Mouse (Mus musculus) heart, adult 2 months (tissue): ENCODE results near the gene Ncan. TPM values are rescaled to one million over a fixed set of nuclear protein-coding genes. Genes with fewer than 3 reads are reported as not detected.

Experiments used
- DNase-seq, 2 experiments: peaks; one replicate each; pipeline ENCODE4 v3.0.0; 2021
- H3K27ac ChIP-seq: fragments of 200-600 bp; 2 replicates; pipeline ENCODE4 v1.8.1; 2022
- H3K27me3 ChIP-seq: fragments of 200-500 bp; 2 replicates; pipeline ENCODE4 v1.6.1; 2012; ENCODE audit warnings: mild to moderate bottlenecking, low read length, inconsistent platforms, mixed read lengths; ENCODE audit not compliant: control insufficient read depth, insufficient read depth
- H3K36me3 ChIP-seq: fragments of 200-500 bp; 2 replicates; pipeline ENCODE4 v1.6.1; 2012; ENCODE audit warnings: low read length, inconsistent platforms; ENCODE audit not compliant: control insufficient read depth, insufficient read depth
- H3K4me1 ChIP-seq: fragments of 200-500 bp; 2 replicates; pipeline ENCODE4 v1.6.1; 2011; ENCODE audit warnings: low read length; ENCODE audit not compliant: control insufficient read depth, insufficient read depth
- H3K4me3 ChIP-seq: fragments of 200-600 bp; 2 replicates; pipeline ENCODE4 v1.8.1; 2022
- H3K79me2 ChIP-seq: fragments of 200-500 bp; replicated peaks from 2 replicates; pipeline ENCODE4 v1.6.1; 2012; ENCODE audit warnings: mild to moderate bottlenecking, inconsistent platforms, low read length, moderate library complexity, mixed read lengths; ENCODE audit not compliant: control insufficient read depth, insufficient read depth
- H3K9ac ChIP-seq: fragments of 200-500 bp; 2 replicates; pipeline ENCODE4 v1.6.1; 2012; ENCODE audit warnings: low read depth, mild to moderate bottlenecking, control low read depth, inconsistent platforms, low read length, mixed read lengths
- CTCF ChIP-seq: fragments of 200-600 bp; IDR thresholded peaks from 2 replicates; pipeline ENCODE4 v1.8.1; 2022; ENCODE audit warnings: antibody characterized with exemption, mild to moderate bottlenecking, moderate library complexity
- EP300 ChIP-seq: fragments of 200-500 bp; IDR thresholded peaks from 2 replicates; pipeline ENCODE4 v1.6.1; 2011; ENCODE audit warnings: low read depth, low read length, control low read depth; ENCODE audit not compliant: insufficient read depth
- POLR2A ChIP-seq: fragments of 200-500 bp; IDR thresholded peaks from 2 replicates; pipeline ENCODE4 v1.6.1; 2011; ENCODE audit warnings: mild to moderate bottlenecking, low read depth, low read length, control low read depth; ENCODE audit not compliant: insufficient read depth
- WGBS: fragments of 180-500 bp; shearing (Covaris S2); methylation state at CpG from one replicate; pipeline ENCODE4 v1.1.7; 2018; 5-methylcytosine and 5-hydroxymethylcytosine counted together
- intact Hi-C: fragments of 180-260 bp; cut with DNase I; formaldehyde crosslinking; loops from one replicate; pipeline ENCODE4 v1.15.1; 2025
- polyA plus RNA-seq: library from polyadenylated mRNA; depleted of rRNA; stranded (reverse); fragments of >200 nt; gene quantifications from 2 replicates; pipeline ENCODE4 v1.2.3, GENCODE M21; 2012
- total RNA-seq, 2 experiments: library from RNA; stranded (reverse); gene quantifications; 2 replicates each; pipeline ENCODE4 v1.2.3; 2021

Ncan gene
- total and polyA plus RNA-seq, 3 experiments = 0.02 to 0.08 TPM; not detected in 1

- 48% methylated on average over 2 of the region's 2 CpGs for WGBS
- Histone ChIP-seq H3K27me3 (peaks cover 1% of the 10 kb centered on the region; the same call in 1 of the 2 replicates), H3K36me3 (no peaks in the 10 kb centered on the region), H3K4me3 (no peak overlapping the region), H3K4me1 (no peaks in the 10 kb centered on the region), H3K79me2 (no peaks in the 10 kb centered on the region), H3K9ac (no peak overlapping the region), H3K27ac (no peak overlapping the region)
- TF ChIP-seq POLR2A (no peak), EP300 (no peak), CTCF (peak; percentile 79)
- intact Hi-C loops = loop anchor here (5.0 kb wide), 1 partner anchor 206 kb away; no protein-coding TSS in a partner anchor
- DNase-seq = no peak
Observed at GRCm38 (mm10) chr8:70122863-70123262, 2.2 kb upstream of the Ncan start.

- Histone ChIP-seq H3K27ac (no peak overlapping the region), H3K27me3 (peaks cover 1% of the 10 kb centered on the region; the same call in 1 of the 2 replicates)
- intact Hi-C loops = no loop called here
Observed at GRCm38 (mm10) chr8:70118726-70119700, 1.7 kb downstream of the Ncan start.

DNA sequence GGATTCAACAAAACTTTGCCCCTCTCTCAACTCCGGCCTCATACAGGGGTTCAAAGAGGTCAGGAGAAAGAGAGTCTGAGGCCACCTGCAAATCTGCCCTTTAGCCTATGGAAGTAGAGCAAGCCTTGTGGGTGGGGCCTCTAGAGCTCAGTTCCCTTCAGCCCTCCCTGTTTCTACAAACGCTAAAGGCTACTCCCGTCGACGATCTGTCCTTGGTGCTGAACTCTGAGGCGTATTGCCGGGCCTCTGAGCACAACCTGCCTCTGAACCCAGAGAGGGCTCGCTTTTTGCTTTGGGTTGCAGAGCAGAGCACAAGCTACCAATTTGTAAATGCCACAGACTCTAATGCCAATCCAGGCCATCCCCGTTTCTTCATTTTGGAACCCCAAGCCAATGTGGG, 3.1 kb downstream of the Ncan start:
- H3K79me2 ChIP-seq = no peaks in the 10 kb centered on the region
- no peak overlapping the region for H3K9ac ChIP-seq
- no peak for TF ChIP-seq CTCF
- TF ChIP-seq EP300 = no peak
- no peak for TF ChIP-seq POLR2A
- intact Hi-C loops = no loop called here
- no peak overlapping the region for H3K27ac ChIP-seq
- no peak for DNase-seq
- 9% methylated on average over 9 of the region's 9 CpGs for WGBS
- H3K4me3 ChIP-seq = no peak overlapping the region
- H3K27me3 ChIP-seq = peaks cover 4% of the 10 kb centered on the region; the same call in 1 of the 2 replicates
- no peaks in the 10 kb centered on the region for H3K36me3 ChIP-seq
- no peaks in the 10 kb centered on the region for H3K4me1 ChIP-seq

More at GRCm38 (mm10) chr8:70118726-70119700, 1.7 kb downstream of the Ncan start:
- no peaks in the 10 kb centered on the region for H3K36me3 ChIP-seq
- no peak for DNase-seq
- 22% methylated on average over 17 of the region's 17 CpGs for WGBS
- no peaks in the 10 kb centered on the region for H3K4me1 ChIP-seq
- no peak overlapping the region for H3K9ac ChIP-seq
- no peak overlapping the region for H3K4me3 ChIP-seq
- H3K79me2 ChIP-seq = no peaks in the 10 kb centered on the region
- TF ChIP-seq POLR2A (no peak), EP300 (no peak), CTCF (no peak)

DNA sequence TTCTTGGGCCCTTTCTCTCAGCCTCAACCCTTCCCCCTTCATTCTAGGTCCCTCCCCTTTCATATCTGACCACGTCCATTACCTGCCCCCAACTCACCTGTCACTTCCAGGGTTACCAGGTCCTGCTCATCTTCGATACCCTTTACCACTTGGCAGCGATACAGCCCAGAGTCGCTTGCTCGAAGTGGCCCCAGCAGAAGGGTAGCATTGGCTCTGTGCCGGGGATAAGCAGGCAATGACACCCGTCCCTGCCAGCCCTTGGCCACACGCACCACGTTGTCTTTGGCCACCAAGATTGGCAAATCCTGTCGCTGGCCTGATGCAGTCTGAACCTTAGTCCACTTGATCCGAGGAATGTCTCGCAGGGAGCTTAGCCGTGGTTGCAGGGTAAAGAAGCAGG, 5.8 kb downstream of the Ncan start:
- 57% methylated on average over 13 of the region's 13 CpGs for WGBS
- DNase-seq = no peak
- H3K4me1 ChIP-seq = no peaks in the 10 kb centered on the region
- H3K79me2 ChIP-seq = no peaks in the 10 kb centered on the region
- no peak for TF ChIP-seq EP300
- no peak for TF ChIP-seq CTCF
- TF ChIP-seq POLR2A = no peak
- H3K27ac ChIP-seq = no peak overlapping the region
- no peak overlapping the region for H3K4me3 ChIP-seq
- no peaks in the 10 kb centered on the region for H3K36me3 ChIP-seq
- peaks cover 11% of the 10 kb centered on the region; the same call in 1 of the 2 replicates for H3K27me3 ChIP-seq
- intact Hi-C loops = no loop called here
- no peak overlapping the region for H3K9ac ChIP-seq

DNA sequence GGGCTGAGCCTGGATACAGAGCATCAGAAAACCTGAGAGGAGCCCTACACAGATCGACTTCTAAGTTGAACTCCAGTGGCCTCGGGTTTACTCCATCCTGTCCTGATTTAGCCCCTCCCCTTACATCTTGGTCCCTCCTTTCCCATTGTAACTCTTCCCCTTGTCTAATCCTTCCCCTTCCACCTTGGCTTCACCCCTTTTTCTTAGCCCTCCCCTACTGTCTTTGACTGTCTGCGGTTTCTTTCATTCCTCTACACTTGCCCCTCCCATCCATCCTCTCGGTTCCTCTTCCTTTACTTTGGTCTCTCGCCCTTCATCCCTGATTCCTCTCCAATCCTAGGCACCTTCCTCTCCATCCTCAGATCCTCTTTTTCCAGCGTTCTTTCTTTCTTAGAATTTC, 6.2 kb downstream of the Ncan start:
- intact Hi-C loops = no loop called here
- DNase-seq = no peak
- no peak overlapping the region for H3K4me3 ChIP-seq
- TF ChIP-seq POLR2A = no peak
- TF ChIP-seq EP300 = no peak
- no peak for TF ChIP-seq CTCF
- peaks cover 11% of the 10 kb centered on the region; the same call in 1 of the 2 replicates for H3K27me3 ChIP-seq
- no peaks in the 10 kb centered on the region for H3K79me2 ChIP-seq
- no peaks in the 10 kb centered on the region for H3K4me1 ChIP-seq
- H3K9ac ChIP-seq = no peak overlapping the region
- H3K36me3 ChIP-seq = no peaks in the 10 kb centered on the region
- no peak overlapping the region for H3K27ac ChIP-seq
- 21% methylated on average over 6 of the region's 6 CpGs for WGBS

GRCm38 (mm10) chr8:70112401-70113016, 8.2 kb downstream of the Ncan start:
- H3K9ac ChIP-seq = no peak overlapping the region
- H3K27ac ChIP-seq = no peak overlapping the region
- H3K4me1 ChIP-seq = no peaks in the 10 kb centered on the region
- no peak for TF ChIP-seq EP300
- TF ChIP-seq POLR2A = no peak
- no peak overlapping the region for H3K4me3 ChIP-seq
- H3K79me2 ChIP-seq = no peaks in the 10 kb centered on the region
- no peak for DNase-seq
- 9% methylated on average over 43 of the region's 43 CpGs for WGBS
- intact Hi-C loops = no loop called here
- no peaks in the 10 kb centered on the region for H3K36me3 ChIP-seq
- peaks cover 9% of the 10 kb centered on the region; the same call in 1 of the 2 replicates for H3K27me3 ChIP-seq
